Mouse (Mus musculus): ENCODE results near the gene Ston1.

Gene Ston1

DNA sequence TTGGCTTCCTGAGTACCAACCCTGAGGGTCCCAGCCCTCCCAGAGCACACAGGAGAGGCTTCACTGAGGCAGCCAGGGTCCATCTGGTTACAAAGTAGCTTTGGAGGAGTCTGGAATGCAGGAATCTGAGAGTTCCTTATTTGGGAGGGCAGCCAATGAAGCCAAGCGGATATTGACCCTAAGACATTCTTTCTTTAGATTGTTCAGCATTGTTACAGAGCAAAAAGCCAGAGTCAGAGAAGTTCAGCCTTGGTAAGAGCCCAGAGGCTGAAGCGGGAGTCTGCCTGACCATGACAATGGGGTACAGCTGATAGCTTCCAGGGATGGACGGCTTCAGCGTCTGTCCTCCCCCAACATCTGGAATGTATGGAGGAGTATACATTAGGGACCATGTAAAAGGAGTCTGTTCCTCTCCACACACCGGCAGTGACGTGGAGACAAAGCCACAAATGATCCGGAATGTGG is 28.9 kb downstream of the Ston1 start:
- DNase-seq: no peak

DNA sequence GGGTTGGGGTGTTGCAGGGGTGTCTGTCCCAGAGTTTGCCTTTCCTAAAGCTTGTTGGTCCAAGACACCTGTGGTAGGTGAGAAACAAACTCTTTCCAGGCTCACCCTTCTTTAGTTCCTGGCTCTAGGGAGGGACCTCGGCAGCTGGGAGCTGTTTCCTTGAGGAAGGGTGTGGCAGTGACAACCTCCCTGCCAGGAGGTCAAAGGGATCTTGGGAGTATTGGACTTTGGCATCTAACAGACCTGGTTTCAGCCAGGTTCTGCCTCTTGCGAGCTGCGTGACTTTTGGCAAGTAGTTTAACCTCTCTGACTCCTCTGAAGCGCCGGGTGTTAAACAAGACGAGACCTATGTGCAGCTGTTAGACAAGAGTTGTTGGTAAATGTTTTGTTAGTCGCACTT is 29.7 kb downstream of the Ston1 start:
- no peak for DNase-seq

DNA sequence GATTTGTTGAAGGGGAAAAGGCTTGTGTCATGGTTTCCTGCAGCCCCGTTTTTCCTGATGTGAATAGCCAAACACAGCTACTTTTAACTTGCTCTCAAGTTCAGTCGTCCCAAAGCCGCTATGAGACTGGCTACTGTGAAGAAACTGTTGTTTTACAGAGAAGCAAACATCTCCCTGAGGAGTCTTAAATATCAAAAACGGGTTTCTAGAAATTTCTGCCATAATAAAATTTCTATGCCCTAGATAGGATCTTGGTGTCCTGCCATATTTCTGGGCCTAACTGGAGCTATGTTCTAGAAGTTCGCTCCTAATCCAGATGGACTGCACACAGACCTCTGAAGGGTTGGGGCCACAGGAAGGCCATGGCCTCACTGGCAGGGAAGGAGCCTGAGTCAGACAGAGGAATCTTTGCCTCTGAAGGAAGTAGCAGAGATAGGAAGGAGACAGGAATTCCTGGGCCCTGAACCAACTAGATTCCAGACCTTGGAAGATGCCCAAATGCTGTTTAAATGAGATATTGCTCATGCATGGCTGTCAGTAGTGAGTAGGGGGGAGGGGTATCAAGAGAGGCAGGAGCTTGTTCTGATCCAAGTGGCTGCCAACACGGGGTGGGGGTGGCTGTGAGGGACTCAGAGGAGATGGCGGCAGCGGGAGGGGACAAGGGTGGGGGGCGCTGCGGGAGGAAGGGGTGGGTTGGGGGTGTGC is 31.3 kb downstream of the Ston1 start:
- DNase-seq: no peak

DNA sequence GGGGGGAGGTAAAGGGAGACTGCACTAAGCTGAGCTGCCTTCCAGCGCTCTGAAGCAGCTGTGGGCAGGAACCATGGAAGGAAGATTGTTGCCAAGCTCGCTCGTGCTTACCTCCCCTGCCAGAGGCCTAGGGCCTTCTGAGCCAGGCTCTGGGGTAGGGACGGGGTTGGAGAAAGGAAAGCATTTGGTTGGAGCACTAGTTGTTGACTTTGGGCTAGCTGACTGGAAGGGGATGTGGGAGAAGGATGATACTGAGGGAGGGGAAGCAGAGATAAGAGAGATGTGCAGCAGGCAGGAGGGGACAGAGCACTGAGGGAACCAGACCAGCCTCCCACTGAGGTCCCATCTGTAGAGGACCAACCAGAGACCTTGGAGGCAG is 31.9 kb downstream of the Ston1 start:
- DNase-seq: no peak

DNA sequence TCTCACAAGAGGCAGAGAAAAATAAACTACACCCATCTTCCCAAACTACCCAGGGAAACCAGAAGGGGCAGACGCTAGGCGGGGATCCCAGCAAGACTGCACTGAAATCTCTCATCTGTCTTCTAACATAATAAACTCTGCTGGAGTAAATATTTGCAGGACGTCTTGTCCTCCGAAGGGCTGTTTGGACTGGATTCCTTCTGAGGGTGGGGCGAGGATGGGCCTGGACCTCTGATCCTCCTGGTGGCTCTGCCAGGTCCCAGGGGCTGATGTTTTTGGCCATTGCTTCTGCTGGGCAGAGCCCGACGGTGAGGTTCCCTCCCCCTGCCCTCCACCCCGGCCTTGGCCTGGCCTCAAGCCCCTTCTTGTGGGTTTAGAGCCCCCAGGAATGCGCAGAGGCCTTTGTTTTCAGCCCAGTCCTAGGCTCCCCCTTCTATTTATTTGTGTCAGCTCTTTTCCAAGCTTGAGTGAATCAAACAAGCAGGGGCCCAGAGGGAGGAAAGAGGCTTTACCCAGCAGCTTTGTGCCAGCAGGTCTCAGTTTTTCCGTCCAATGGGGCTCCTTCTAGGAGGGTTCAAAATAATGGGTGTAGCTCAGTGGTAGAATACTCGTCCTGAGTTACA is 32.6 kb downstream of the Ston1 start:
- no peak for DNase-seq

DNA sequence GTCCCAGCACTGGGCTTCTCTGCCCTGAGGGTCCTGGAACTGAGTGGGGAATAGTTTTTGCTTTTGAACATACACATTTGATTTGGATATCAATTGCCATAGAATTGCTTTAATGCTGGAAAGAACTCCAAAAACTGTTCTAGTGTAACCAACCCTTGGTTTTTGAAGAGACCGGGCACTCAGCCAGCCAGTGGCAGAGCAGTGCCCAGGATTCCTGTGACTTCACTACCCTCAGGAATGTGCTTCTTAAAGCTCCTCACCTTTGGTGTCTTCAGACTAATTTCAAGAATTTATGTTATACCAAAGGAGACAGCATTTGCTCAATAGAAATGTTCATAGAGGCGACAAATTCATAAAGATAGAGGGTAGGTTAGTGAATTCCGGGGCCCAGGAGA is 33.1 kb downstream of the Ston1 start:
- no peak for DNase-seq

- DNase-seq: no peak
Observed at GRCm38 (mm10) chr17:88632631-88633030, 35.1 kb downstream of the Ston1 start.

- no peak for DNase-seq
Observed at GRCm38 (mm10) chr17:88636076-88636475, 38.6 kb downstream of the Ston1 start.

GRCm38 (mm10) chr17:88636587-88636986 is 39.1 kb downstream of the Ston1 start:
- no peak for DNase-seq

DNA sequence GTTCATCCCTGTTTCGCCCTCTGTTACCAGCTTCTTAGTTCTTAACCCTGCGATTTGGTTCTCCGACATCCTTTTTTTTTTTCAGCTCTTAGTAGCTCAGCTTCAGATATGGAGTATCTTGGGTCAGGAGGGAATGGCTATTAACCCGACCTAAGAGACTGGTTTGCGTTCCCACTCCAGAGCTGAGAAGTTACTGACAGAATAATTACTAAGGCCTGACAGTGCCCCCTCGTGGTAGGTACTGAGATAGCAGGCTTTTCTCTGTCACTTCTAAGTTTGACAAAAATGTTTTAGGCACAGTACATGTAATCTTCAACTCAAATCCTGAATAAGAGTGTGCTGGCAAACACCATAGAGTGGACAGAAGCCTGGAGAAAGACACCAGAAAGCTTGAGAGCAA is 43.5 kb downstream of the Ston1 start:
- DNase-seq: peak; percentile 71

- DNase-seq: no peak
Observed at GRCm38 (mm10) chr17:88641836-88642235, 44.4 kb downstream of the Ston1 start.

DNA sequence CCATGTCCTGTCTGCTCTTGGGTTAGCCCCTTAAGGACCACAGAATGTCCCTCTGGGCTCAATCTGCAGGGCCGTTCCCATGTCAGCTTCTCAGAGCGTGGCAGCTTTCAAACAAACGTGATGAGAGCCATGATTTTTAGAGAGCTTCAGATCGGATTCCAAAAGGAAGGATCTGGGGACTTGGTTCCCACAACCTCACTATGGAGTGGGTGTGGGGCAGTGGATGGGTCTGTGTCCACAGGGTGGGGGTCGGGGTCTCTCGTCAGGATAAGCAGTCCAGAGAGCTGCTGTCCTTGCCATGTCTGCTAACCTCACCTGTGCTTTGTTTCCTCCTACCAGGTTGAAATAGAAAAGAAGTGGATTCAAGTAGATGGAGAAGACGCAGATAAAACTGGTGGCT is 47.4 kb downstream of the Ston1 start:
- DNase-seq: no peak

GRCm38 (mm10) chr17:88645299-88645698 is 47.8 kb downstream of the Ston1 start:
- no peak for DNase-seq

- no peak for DNase-seq
Observed at GRCm38 (mm10) chr17:88647149-88647548, 49.7 kb downstream of the Ston1 start.

GRCm38 (mm10) chr17:88652010-88652409 is 54.5 kb downstream of the Ston1 start:
- peak; percentile 80 for DNase-seq

- DNase-seq: peak; percentile 90
Observed at GRCm38 (mm10) chr17:88652702-88653374, 55.4 kb downstream of the Ston1 start.

GRCm38 (mm10) chr17:88653375-88653769 is 55.9 kb downstream of the Ston1 start:
- no peak for DNase-seq

- DNase-seq: no peak
Observed at GRCm38 (mm10) chr17:88658510-88658909, 61.0 kb downstream of the Ston1 start.

DNA sequence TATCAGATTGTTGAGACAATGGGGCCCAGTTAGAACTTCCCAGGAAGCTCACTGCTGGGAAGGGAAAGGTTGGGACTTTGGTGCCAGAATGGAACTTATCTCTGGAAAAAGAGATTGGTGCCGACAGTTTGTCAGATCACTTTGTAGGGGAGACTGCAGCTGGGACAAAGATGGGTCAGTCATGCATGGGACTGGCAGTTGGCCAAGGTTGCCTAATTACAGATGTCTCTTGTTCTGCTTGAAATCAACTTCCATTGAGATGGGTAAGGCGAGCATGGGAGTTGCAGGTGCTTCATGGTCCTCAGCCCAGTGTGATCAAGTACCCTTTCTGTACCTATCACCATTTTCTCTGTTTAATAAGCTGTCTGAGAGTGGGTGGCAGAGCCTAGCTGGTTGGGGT is 68.6 kb downstream of the Ston1 start:
- peak; percentile 39 for DNase-seq

GRCm38 (mm10) chr17:88668452-88668851 is 71.0 kb downstream of the Ston1 start, which contains the start of gene Gtf2a1l:
TSS of gene Gtf2a1l (plus strand) at chr17:88668660.
- peak; percentile 48 for DNase-seq

GRCm38 (mm10) chr17:88669921-88670320 is 72.4 kb downstream of the Ston1 start:
- DNase-seq: no peak

DNA sequence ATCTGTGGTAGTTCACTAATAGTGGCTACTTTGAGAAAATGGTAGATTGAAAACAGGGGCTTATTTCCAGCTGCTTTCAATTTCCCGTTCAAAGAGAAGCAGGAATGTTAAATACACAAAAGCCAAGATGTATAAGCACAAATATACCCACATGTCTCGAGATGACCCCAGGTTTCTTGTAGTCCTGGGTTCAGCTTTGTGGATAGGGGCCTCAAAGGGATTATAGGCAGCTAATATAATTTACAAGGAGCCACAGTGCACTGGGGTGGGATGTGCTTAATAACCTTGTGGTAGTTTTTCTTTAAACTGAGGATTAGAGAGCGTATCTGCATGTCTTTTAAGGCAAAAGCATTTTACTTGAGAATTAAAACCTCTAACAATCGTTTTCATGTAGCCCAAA is 73.3 kb downstream of the Ston1 start:
- DNase-seq: no peak

DNA sequence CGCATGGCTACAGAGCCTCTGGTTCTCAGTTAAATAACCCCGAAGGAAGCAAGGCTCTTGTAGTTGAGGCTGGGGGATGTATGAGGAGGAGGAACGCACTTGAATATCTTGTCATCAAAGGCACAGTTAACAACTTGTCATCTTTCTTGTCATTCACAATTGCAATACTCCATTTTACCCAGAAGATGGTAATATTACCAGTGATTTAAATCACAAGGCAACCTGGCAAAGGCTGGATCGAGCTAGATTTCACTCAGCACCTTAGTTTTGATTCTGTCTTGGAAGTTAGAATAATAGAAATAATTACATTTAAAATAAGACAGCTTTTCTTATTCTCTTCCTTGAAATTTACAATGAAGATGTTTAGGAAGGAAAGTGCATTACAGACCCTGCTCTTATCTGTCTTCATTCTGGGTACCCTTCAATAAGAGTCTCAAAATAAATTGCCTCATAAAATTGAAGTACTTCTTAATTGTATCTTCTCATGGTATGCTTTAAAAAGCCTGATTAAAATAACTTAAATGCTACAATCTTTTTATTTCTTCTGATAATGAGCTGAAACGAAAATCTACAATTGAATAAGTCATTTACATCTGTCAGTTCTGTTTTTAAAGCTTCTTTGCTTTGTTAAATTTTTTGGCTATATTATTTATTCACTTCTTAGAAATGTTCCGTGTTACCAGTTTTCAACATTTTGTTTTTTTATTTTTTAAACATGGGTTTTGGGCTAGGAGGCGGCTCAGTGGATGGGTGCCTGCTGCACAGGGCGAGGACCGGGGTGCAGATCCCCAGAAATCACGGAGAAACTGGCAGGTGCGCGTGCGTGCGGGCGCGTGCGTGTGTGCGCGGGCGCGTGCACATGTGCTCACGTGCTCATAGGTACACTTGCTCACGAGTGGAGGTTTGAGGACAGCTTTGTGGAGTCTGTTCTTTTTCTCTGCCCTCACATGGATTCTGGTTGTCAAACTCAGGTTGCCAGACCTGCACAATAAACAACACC is 78.1 kb downstream of the Ston1 start:
- no peak for DNase-seq
